8 mouse cellular contexts compared by ENCODE assay signal in the genomic region with DNA sequence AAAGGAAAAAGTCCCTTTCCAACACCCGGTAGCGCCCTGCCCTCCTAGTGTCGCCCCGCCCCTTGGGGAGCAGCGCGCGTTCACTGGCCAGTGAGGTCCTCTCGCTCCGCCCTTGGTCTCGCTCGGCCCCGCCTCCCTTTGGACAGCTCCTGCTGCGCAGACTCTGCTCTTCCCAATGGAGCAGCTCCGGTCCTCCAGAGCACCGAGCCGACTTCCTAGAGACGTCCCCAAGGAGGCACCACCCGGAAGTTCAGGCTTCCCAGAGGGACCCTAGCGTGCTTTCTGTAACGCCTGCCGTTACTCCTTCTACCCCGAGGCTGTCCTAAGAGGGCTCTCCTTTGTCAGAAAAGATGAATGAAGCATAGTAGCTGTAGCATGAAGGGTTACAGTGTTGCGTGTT. TPM values are rescaled to one million over a fixed set of nuclear protein-coding genes. Genes with fewer than 3 reads are reported as not detected.
DNase-seq lines count a peak whose midpoint lies in the region; ATAC-seq and TF ChIP-seq lines count a peak whose summit lies in the region.

Fis1 (plus strand) TSS at position 261 of the 400 bp plus-strand sequence.

- peaks cover 41% of the 10 kb centered on the region for H3K36me3 ChIP-seq in E14TG2a.4 (ENCODE audit: insufficient read depth, low read length)
- peaks cover 23% of the 10 kb centered on the region; the same call in 1 of the 2 replicates for H3K36me3 ChIP-seq in forebrain, embryonic 13.5 days (ENCODE audit: poor library complexity, severe bottlenecking)
- no peaks in the 10 kb centered on the region for H3K36me3 ChIP-seq in liver, postnatal 0 days (replicated peaks; ENCODE audit: insufficient read depth, low read length)
- no peaks in the 10 kb centered on the region for H3K36me3 ChIP-seq in neural tube, embryonic 14.5 days (ENCODE audit: control insufficient read depth, insufficient read depth, low read length)

- no peaks in the 10 kb centered on the region for H3K27me3 ChIP-seq in E14TG2a.4 (ENCODE audit: insufficient read depth, low read length)
- H3K27me3 ChIP-seq in forebrain, embryonic 13.5 days, result no peaks in the 10 kb centered on the region
- H3K27me3 ChIP-seq in liver, postnatal 0 days (ENCODE audit: insufficient read depth, low read length), result no peaks in the 10 kb centered on the region
- no peaks in the 10 kb centered on the region for H3K27me3 ChIP-seq in neural tube, embryonic 14.5 days (ENCODE audit: control insufficient read depth, insufficient read depth, low read length)

- no peak for TF ChIP-seq EP300 in liver, postnatal 0 days (IDR thresholded peaks at IDR 0.05; ENCODE audit: low read depth)

- peaks cover 68% of the 10 kb centered on the region for H3K4me1 ChIP-seq in E14TG2a.4 (replicated peaks; ENCODE audit: low read depth, low read length)
- H3K4me1 ChIP-seq in forebrain, embryonic 13.5 days, result peaks cover 20% of the 10 kb centered on the region
- peaks cover 11% of the 10 kb centered on the region for H3K4me1 ChIP-seq in liver, postnatal 0 days (ENCODE audit: insufficient read depth)
- peaks cover 11% of the 10 kb centered on the region for H3K4me1 ChIP-seq in neural tube, embryonic 14.5 days (ENCODE audit: control insufficient read depth, insufficient read depth, low read length)

- 1% methylated on average over 23 of the region's 23 CpGs for WGBS in forebrain, embryonic 13.5 days
- WGBS in large intestine, adult 2 months, result under 1% methylated on average over 23 of the region's 23 CpGs
- WGBS in liver, postnatal 0 days (ENCODE audit: insufficient replicate concordance), result under 1% methylated on average over 23 of the region's 23 CpGs
- WGBS in neural tube, embryonic 14.5 days, result under 1% methylated on average over 23 of the region's 23 CpGs

- intact Hi-C loops in heart, postnatal 10 days (cut with DNase I), result no loop called here

- peak; percentile 91 for DNase-seq in c-Kit-positive CD71-positive TER-119-positive erythroid progenitor cells, embryonic 14.5 days (ENCODE audit: low spot score)
- peak; percentile 97 to 98 for DNase-seq in heart, postnatal 10 days
- peak; percentile 97 for DNase-seq in large intestine, adult 2 months (ENCODE audit: low read depth, low spot score)
- DNase-seq in liver, postnatal 0 days, result peak; percentile 96
- DNase-seq in testis, postnatal 10 days (ENCODE audit: low spot score), result peak; percentile 98

- H3K27ac ChIP-seq in forebrain, embryonic 13.5 days, result peak within 1 kb of the TSS; percentile 81
- H3K27ac ChIP-seq in liver, postnatal 0 days (ENCODE audit: low read depth), result peak within 1 kb of the TSS; percentile 79
- peak within 1 kb of the TSS; percentile 45; the same call in 1 of the 2 replicates for H3K27ac ChIP-seq in neural tube, embryonic 14.5 days (ENCODE audit: low read depth, low read length)

- no peak for TF ChIP-seq CTCF in E14TG2a.4 (conservative IDR thresholded peaks at IDR 0.05; ENCODE audit: low read length)
- no peak for TF ChIP-seq CTCF in liver, postnatal 0 days (IDR thresholded peaks at IDR 0.05; ENCODE audit: low read depth)

- peak; percentile 99 for ATAC-seq in forebrain, embryonic 13.5 days
- ATAC-seq in liver, postnatal 0 days, result peak; percentile 99
- ATAC-seq in neural tube, embryonic 14.5 days (ENCODE audit: low read depth), result peak; percentile 98

- H3K9ac ChIP-seq in forebrain, embryonic 13.5 days, result peak within 1 kb of the TSS; percentile 88
- H3K9ac ChIP-seq in liver, postnatal 0 days (replicated peaks), result peak within 1 kb of the TSS; percentile 67
- H3K9ac ChIP-seq in neural tube, embryonic 14.5 days (replicated peaks; ENCODE audit: low read depth, low read length), result peak within 1 kb of the TSS; percentile 57

- peak within 1 kb of the TSS; percentile 90 for H3K4me2 ChIP-seq in forebrain, embryonic 13.5 days
- peak within 1 kb of the TSS; percentile 80 for H3K4me2 ChIP-seq in liver, postnatal 0 days (ENCODE audit: low read depth, low read length)
- H3K4me2 ChIP-seq in neural tube, embryonic 14.5 days (ENCODE audit: low read depth, low read length), result peak within 1 kb of the TSS; percentile 66

- peak within 1 kb of the TSS; percentile 93 for H3K4me3 ChIP-seq in E14TG2a.4 (replicated peaks; ENCODE audit: low read length)
- H3K4me3 ChIP-seq in forebrain, embryonic 13.5 days, result peak within 1 kb of the TSS; percentile 89
- peak within 1 kb of the TSS; percentile 71 for H3K4me3 ChIP-seq in liver, postnatal 0 days (ENCODE audit: low read depth, low read length)
- peak within 1 kb of the TSS; percentile 57 for H3K4me3 ChIP-seq in neural tube, embryonic 14.5 days (ENCODE audit: low read depth, low read length)

- peaks cover 17% of the 10 kb centered on the region for H3K9me3 ChIP-seq in E14TG2a.4 (ENCODE audit: low read length)
- H3K9me3 ChIP-seq in forebrain, embryonic 13.5 days (replicated peaks), result no peaks in the 10 kb centered on the region
- no peaks in the 10 kb centered on the region for H3K9me3 ChIP-seq in liver, postnatal 0 days (ENCODE audit: low read length)
- H3K9me3 ChIP-seq in neural tube, embryonic 14.5 days (ENCODE audit: control insufficient read depth, low read length), result no peaks in the 10 kb centered on the region

RNA-seq across cellular contexts. Expression of gene Fis1, which starts in this region (rescaled TPM):
- polyA plus RNA-seq in forebrain, embryonic 13.5 days (2015; fragmentation: Nextera tagmentation; extraction: Ambion mirVana), result 350 and 357 TPM in 2 replicates
- 100 to 1,000 TPM; 180 to 184 TPM for total RNA-seq in heart, postnatal 10 days (2021)
- polyA plus RNA-seq in large intestine, adult 2 months (2012; rRNA removed), result 229 and 235 TPM in 2 replicates
- polyA plus RNA-seq in liver, postnatal 0 days (2015; fragmentation: Nextera tagmentation; extraction: Ambion mirVana), result 173 and 176 TPM in 2 replicates
- 409 and 414 TPM in 2 replicates for polyA plus RNA-seq in neural tube, embryonic 14.5 days (2014; fragmentation: Nextera tagmentation; extraction: Ambion mirVana)

Comparison
In these comparisons a context has a peak if more than half of its experiments do, and no peak if none do; other contexts are left out.
1. Peak in every context shown above with its lines: DNase-seq, ATAC-seq, H3K4me3 ChIP-seq and H3K27ac ChIP-seq.